Mouse (Mus musculus) midbrain, embryonic 11.5 days (tissue): ENCODE measurements around the gene Mydgf. TPM values are rescaled to one million over a fixed set of nuclear protein-coding genes. Genes with fewer than 3 reads are reported as not detected.

Experiments used
- ATAC-seq: fragments of 200-750 bp; cut with Nextera tagmentation; 2 replicates; pipeline ENCODE4 v1.8.0; 2017; ENCODE audit warnings: moderate TSS enrichment, moderate library complexity; ENCODE audit not compliant: low FRiP score
- DNase-seq: peaks from one replicate; pipeline ENCODE4 v3.0.0; 2015; ENCODE audit warnings: low spot score; ENCODE audit errors: missing footprints
- H3K27ac ChIP-seq: fragments of 300-500 bp; sonication (generic); 2 replicates; pipeline ENCODE4 v1.5.1; 2014; ENCODE audit warnings: low read depth, low read length
- H3K27me3 ChIP-seq: fragments of 300-500 bp; sonication (generic); 2 replicates; pipeline ENCODE4 v1.6.1; 2014; ENCODE audit warnings: mild to moderate bottlenecking, low read length, moderate library complexity, mixed read lengths; ENCODE audit not compliant: control insufficient read depth, insufficient read depth
- H3K36me3 ChIP-seq: fragments of 300-500 bp; sonication (generic); 2 replicates; pipeline ENCODE4 v1.6.1; 2014; ENCODE audit warnings: mild to moderate bottlenecking, low read length, moderate library complexity, mixed read lengths; ENCODE audit not compliant: control insufficient read depth, insufficient read depth
- H3K4me1 ChIP-seq: fragments of 300-500 bp; sonication (generic); 2 replicates; pipeline ENCODE4 v1.6.1; 2014; ENCODE audit warnings: low read length; ENCODE audit not compliant: control insufficient read depth, insufficient read depth
- H3K4me2 ChIP-seq: fragments of 300-500 bp; sonication (generic); 2 replicates; pipeline ENCODE4 v1.6.1; 2014; ENCODE audit warnings: mild to moderate bottlenecking, moderate library complexity
- H3K4me3 ChIP-seq: fragments of 300-500 bp; sonication (generic); 2 replicates; pipeline ENCODE4 v1.5.1; 2014; ENCODE audit warnings: low read depth, low read length
- H3K9ac ChIP-seq: fragments of 300-500 bp; sonication (generic); 2 replicates; pipeline ENCODE4 v1.6.1; 2014; ENCODE audit warnings: low read length
- H3K9me3 ChIP-seq: fragments of 300-500 bp; sonication (generic); 2 replicates; pipeline ENCODE4 v1.6.1; 2016; ENCODE audit warnings: low read length; ENCODE audit not compliant: control insufficient read depth
- WGBS: fragments of 180-500 bp; shearing (Covaris S2); extraction: QIAGEN DNeasy Blood & Tissue Kit; methylation state at CpG from one replicate; pipeline ENCODE4 v1.1.7; 2014; 5-methylcytosine and 5-hydroxymethylcytosine counted together
- polyA plus RNA-seq: library from polyadenylated mRNA; unstranded; fragments of >200 nt; fragmentation: Nextera tagmentation; extraction: Ambion mirVana; gene quantifications from 2 replicates; pipeline ENCODE4 v1.2.1, GENCODE M21; 2014

Mydgf gene
- polyA plus RNA-seq: 52.3 and 57.7 TPM in 2 replicates

DNA sequence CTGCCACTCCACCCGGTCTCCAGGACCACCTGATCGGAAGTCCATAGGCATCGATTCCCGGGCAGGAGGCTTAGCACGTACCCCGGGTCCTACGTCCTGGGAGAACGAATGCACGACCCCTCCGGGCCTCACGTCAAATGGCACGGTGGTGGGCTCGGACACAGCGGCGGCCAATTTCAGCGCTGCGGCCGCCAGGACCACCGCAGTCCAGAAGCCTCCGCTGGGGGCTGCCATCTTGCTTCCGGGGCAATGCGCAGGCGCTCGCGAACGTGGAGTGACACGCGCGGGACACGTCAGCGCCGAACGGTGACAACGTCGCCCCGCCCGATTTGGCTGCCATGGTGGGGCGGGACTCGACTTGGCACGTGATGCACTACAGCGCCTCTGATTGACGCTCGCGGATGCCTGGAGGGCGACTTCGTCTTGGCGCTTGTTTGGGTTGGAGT, at the start of gene Mydgf:
Mydgf (minus strand) TSS at position 263 of the 446 bp plus-strand sequence.
- Histone ChIP-seq H3K4me2 (peak within 1 kb of the TSS; percentile 79), H3K9ac (peak within 1 kb of the TSS; percentile 76), H3K27me3 (no peaks in the 10 kb centered on the region), H3K27ac (no peak within 1 kb of the TSS; the same call in 1 of the 2 replicates), H3K4me3 (peak within 1 kb of the TSS; percentile 70), H3K9me3 (no peaks in the 10 kb centered on the region), H3K36me3 (peaks cover 14% of the 10 kb centered on the region; the same call in 1 of the 2 replicates), H3K4me1 (peaks cover 10% of the 10 kb centered on the region)
- under 1% methylated on average over 47 of the region's 47 CpGs for WGBS
- ATAC-seq (peak; percentile 94), DNase-seq (peak; percentile 97)

DNA sequence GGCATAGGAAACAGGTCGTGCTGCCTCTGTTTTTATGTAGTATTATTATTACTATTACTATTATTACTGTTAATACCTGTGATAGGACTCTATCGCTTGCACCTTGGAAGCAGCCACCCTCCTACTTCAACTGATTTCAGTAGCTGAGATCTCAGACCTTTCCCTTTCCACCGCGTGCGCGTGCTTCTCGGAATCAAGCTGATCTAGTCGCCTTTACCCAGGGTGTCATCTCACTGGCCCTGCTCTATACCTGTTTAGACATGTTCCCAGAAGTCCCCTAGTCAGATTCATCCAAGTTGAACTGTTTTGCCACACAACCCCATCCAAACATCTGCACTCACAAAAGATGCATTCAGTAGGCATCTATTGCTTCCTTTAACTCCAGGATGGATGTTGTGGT, 49.7 kb upstream of the Mydgf start:
- 64% methylated on average over 8 of the region's 8 CpGs for WGBS
- Histone ChIP-seq H3K4me3 (no peak overlapping the region), H3K27me3 (no peaks in the 10 kb centered on the region), H3K4me1 (peaks cover 9% of the 10 kb centered on the region), H3K36me3 (no peaks in the 10 kb centered on the region), H3K27ac (no peak overlapping the region), H3K4me2 (peak overlapping the region; percentile 14; the same call in 1 of the 2 replicates), H3K9ac (no peak overlapping the region), H3K9me3 (no peaks in the 10 kb centered on the region)
- ATAC-seq: peak; percentile 31; the same call in 1 of the 2 replicates
- DNase-seq: no peak

DNA sequence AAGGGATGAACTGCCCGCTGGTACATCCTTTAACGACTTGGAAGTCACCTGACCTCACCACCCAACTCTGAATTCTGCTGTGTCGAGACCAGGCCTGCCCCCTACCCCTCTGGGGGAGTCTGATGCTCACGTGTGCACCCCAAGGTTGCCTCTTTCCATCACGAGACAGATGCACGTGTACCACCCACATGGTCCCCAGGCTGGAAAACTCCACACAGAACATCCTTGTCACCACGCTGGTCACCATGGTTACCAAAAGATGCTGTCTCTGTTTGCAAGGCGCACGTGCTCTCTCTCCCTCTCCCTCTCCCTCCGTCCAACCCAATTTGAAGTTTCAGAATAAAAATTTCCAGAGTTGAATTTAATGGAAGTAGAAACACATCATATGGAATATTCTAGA, 46.2 kb upstream of the Mydgf start:
- H3K27me3 ChIP-seq: no peaks in the 10 kb centered on the region
- no peak overlapping the region for H3K27ac ChIP-seq
- H3K4me3 ChIP-seq: no peak overlapping the region
- no peak for DNase-seq
- H3K9ac ChIP-seq: no peak overlapping the region
- no peaks in the 10 kb centered on the region for H3K36me3 ChIP-seq
- peaks cover 9% of the 10 kb centered on the region for H3K4me1 ChIP-seq
- H3K4me2 ChIP-seq: no peak overlapping the region
- H3K9me3 ChIP-seq: no peaks in the 10 kb centered on the region
- ATAC-seq: no peak
- WGBS: 70% methylated on average over 10 of the region's 10 CpGs

DNA sequence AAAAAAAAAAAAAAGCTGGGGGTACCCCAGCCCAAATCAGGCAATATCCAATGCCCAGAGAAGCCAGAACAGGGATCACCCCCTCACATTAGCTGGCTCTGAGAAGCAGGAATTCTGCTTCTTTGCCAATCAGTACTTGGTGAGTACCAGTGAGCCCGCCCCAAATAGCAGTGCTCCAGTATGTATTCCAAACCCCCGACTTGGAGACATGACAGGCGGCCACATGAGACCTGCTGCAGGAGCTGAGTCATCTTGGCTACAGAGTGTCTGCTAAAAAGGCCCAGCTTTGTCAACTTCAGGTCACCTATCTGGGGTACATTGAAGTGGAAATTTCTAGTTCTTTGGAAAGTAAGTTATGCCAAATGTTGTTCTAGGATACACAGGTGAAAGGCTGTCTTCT, 42.8 kb upstream of the Mydgf start:
- Histone ChIP-seq H3K4me3 (no peak overlapping the region), H3K36me3 (no peaks in the 10 kb centered on the region), H3K27me3 (no peaks in the 10 kb centered on the region), H3K27ac (no peak overlapping the region), H3K9me3 (no peaks in the 10 kb centered on the region), H3K9ac (no peak overlapping the region), H3K4me1 (no peaks in the 10 kb centered on the region), H3K4me2 (no peak overlapping the region)
- no peak for ATAC-seq
- DNase-seq: no peak
- 80% methylated on average over 3 of the region's 3 CpGs for WGBS

DNA sequence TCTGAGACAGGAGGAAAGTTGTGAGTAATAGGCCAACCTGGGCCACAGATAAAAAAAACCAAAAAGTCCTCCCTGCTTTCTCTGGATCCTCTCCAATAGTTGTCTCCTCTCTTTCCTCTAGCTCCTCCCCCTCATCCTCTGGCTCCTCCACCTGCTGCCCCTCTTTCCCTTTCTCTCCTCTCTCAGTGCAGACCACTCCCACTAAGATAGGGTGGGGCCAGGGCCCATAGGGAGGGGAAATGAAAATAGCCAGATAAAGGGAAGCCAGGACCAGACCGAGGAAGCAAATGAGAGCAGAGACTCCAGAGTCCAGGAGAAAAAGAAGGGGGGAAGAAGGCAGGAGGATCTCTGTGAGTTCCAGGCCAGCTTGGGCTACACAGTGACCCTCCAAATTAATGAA, 41.2 kb upstream of the Mydgf start:
- Histone ChIP-seq H3K9ac (no peak overlapping the region), H3K4me2 (no peak overlapping the region), H3K4me1 (no peaks in the 10 kb centered on the region), H3K27ac (no peak overlapping the region), H3K27me3 (no peaks in the 10 kb centered on the region), H3K9me3 (no peaks in the 10 kb centered on the region), H3K36me3 (no peaks in the 10 kb centered on the region), H3K4me3 (no peak overlapping the region)
- DNase-seq (no peak), ATAC-seq (no peak)
- WGBS: 61% methylated on average over 1 of the region's 1 CpGs

DNA sequence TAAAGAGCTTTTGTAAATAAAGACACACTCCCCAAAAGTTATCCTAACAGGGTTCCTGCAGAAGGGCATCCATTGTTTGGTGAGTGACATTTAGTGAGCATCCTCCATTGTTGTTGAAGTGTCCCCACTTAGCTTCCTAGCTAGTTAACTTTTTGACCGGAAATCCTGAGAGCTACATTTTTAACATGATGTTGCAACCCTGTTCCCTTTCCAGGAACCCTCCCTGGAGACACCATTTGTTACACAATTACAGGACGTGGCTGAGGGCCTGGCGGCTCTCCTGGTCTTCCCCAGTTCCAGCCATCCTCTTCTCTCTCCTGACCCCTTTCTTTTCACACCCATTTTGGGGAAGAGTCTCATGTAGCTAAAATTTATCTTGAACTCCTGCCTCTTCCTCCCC, 36.1 kb upstream of the Mydgf start:
- Histone ChIP-seq H3K9ac (no peak overlapping the region), H3K36me3 (no peaks in the 10 kb centered on the region), H3K27ac (no peak overlapping the region), H3K4me2 (no peak overlapping the region), H3K4me1 (peaks cover 13% of the 10 kb centered on the region), H3K9me3 (no peaks in the 10 kb centered on the region), H3K27me3 (no peaks in the 10 kb centered on the region), H3K4me3 (no peak overlapping the region)
- no peak for DNase-seq
- 71% methylated on average over 3 of the region's 3 CpGs for WGBS
- ATAC-seq: no peak

DNA sequence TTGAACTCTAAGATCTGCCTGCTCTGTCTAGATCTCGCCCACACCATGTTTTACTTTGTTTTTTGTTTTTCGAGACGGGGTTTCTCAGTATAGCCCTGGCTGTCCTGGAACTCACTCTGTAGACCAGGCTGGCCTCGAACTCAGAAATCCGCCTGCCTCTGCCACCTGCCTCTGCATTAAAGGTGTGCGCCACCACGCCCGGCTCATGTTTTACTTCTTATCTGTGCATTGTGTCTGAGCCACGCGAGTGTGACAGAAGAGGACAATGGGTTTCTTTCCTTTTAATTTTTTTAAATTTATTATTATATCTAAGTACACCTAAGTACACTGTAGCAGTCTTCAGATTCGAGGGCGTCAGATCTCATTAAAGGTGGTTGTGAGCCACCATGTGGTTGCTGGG, 35.5 kb upstream of the Mydgf start:
- peak overlapping the region; percentile 85 for H3K4me2 ChIP-seq
- H3K27ac ChIP-seq: peak overlapping the region; percentile 71; the same call in 1 of the 2 replicates
- no peaks in the 10 kb centered on the region for H3K27me3 ChIP-seq
- peaks cover 13% of the 10 kb centered on the region for H3K4me1 ChIP-seq
- ATAC-seq (peak; percentile 33), DNase-seq (no peak)
- H3K36me3 ChIP-seq: no peaks in the 10 kb centered on the region
- no peaks in the 10 kb centered on the region for H3K9me3 ChIP-seq
- 48% methylated on average over 12 of the region's 12 CpGs for WGBS
- peak overlapping the region; percentile 92 for H3K4me3 ChIP-seq
- H3K9ac ChIP-seq: peak overlapping the region; percentile 89

DNA sequence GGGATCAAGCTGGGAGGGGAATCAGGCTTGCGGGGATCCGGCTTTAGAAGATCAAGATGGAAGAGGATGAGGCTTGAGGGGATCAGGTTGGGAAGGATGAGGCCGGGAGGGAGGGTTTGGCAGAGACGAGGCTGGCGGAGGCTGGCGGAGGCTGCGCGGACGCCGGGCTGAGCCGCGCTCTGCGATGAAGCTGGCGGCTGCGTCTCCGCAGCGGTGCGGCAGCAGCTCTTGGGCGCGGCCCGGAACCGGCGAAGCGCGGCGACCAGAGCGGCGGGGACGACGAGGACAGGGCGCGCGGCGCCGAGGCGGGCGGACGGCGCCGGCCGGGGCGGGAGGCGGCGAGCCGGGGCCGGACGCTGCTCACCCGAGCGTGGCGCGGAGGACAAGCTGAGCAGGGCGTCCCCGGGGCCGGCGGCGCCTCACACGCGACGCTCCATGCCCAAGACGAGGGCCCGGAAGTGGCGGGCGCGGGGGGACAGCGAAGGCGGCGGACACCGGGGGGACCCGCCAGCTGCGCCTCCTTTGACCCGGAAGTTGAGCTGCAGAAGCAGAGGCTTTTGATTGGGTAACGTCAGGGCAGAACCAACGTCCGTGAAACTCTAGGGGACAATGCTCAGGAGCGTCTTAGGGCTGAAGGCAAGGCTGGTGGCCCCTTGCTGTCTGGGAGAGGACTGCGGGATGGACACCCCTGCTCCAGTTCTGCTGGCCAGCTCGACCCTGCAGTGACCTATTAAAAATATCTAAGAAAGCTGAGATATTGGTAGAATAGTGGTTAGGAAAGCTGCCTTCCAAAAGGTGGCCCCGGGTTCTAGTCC, 34.9 kb upstream of the Mydgf start, which contains the start of gene Dpp9:
Dpp9 (minus strand) TSS at position 529 of the 815 bp plus-strand sequence.
- ATAC-seq (peak; percentile 100), DNase-seq (peak; percentile 98)
- Histone ChIP-seq H3K27me3 (no peaks in the 10 kb centered on the region), H3K4me2 (peak within 1 kb of the TSS; percentile 85), H3K36me3 (no peaks in the 10 kb centered on the region; the same call in 1 of the 2 replicates), H3K4me3 (peak within 1 kb of the TSS; percentile 92), H3K9me3 (no peaks in the 10 kb centered on the region), H3K4me1 (peaks cover 13% of the 10 kb centered on the region), H3K27ac (peak within 1 kb of the TSS; percentile 71; the same call in 1 of the 2 replicates), H3K9ac (peak within 1 kb of the TSS; percentile 89)
- under 1% methylated on average over 78 of the region's 78 CpGs for WGBS

DNA sequence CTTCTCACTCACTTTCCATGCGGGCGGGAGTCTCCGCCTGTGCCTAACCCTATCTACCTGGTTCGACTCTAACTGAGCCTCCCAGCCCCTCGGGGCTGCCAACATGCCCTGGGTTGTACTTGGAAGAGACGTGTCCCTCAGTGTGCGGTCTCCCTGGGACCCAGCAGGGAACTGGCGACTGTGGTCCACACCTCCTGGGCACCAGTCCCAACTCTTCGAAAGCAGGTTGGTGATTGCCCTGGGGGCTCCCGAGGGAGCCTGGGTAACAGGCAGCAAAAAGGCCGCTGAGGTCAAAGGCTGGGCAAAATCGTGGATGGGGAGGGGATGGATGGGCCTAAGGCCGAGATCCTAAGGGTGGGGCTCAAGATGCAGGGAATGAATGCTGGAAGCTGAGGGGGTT, 34.0 kb upstream of the Mydgf start:
- no peaks in the 10 kb centered on the region; the same call in 1 of the 2 replicates for H3K36me3 ChIP-seq
- WGBS: 77% methylated on average over 13 of the region's 13 CpGs
- H3K4me1 ChIP-seq: peaks cover 13% of the 10 kb centered on the region
- H3K9ac ChIP-seq: peak overlapping the region; percentile 89
- peak overlapping the region; percentile 85 for H3K4me2 ChIP-seq
- H3K4me3 ChIP-seq: peak overlapping the region; percentile 92
- no peak overlapping the region for H3K27ac ChIP-seq
- no peak for DNase-seq
- no peak for ATAC-seq
- no peaks in the 10 kb centered on the region for H3K9me3 ChIP-seq
- no peaks in the 10 kb centered on the region for H3K27me3 ChIP-seq
